Mouse (Mus musculus) ES-E14 (cell line): ENCODE measurements around the gene Kif1b. TPM values are rescaled to one million over a fixed set of nuclear protein-coding genes. Genes with fewer than 3 reads are reported as not detected.

Experiments
- DNase-seq: peaks from one replicate; pipeline ENCODE4 v3.0.0-alpha.2; 2013; ENCODE audit warnings: low read depth, low spot score
- H3K27ac ChIP-seq: 2 replicates; pipeline ENCODE4 v1.5.1; 2012; ENCODE audit warnings: low read depth, mild to moderate bottlenecking, low read length, moderate library complexity, mixed read lengths; ENCODE audit not compliant: poor library complexity, insufficient read depth, severe bottlenecking
- H3K36me3 ChIP-seq: 2 replicates; pipeline ENCODE4 v1.6.1; 2012; ENCODE audit warnings: mild to moderate bottlenecking, low read length, moderate library complexity, mixed read lengths; ENCODE audit not compliant: control insufficient read depth, poor library complexity, insufficient read depth, severe bottlenecking
- H3K4me1 ChIP-seq, 2 experiments: fragments of 150-350 bp in 1 of 2; sonication (generic) in 1 of 2; 2 replicates each; pipeline ENCODE4 v1.6.1; 2012; ENCODE audit warnings: low read length in 2 of 2, mild to moderate bottlenecking in 1 of 2, mixed read lengths in 1 of 2; ENCODE audit not compliant: control insufficient read depth in 2 of 2, insufficient read depth in 2 of 2, poor library complexity in 1 of 2
- H3K4me3 ChIP-seq, 2 experiments: fragments of 150-350 bp in 1 of 2; sonication (generic) in 1 of 2; 2 replicates each; pipeline ENCODE4 v1.5.1; 2012; ENCODE audit warnings: low read length in 2 of 2, low read depth in 1 of 2, mild to moderate bottlenecking in 1 of 2, mixed read lengths in 1 of 2; ENCODE audit not compliant: insufficient read depth in 1 of 2, poor library complexity in 1 of 2, severe bottlenecking in 1 of 2
- H3K9ac ChIP-seq: 2 replicates; pipeline ENCODE4 v1.6.1; 2012; ENCODE audit warnings: low read depth, mild to moderate bottlenecking, low read length, mixed read lengths; ENCODE audit not compliant: poor library complexity, insufficient read depth, severe bottlenecking
- H3K9me3 ChIP-seq: fragments of 150-350 bp; sonication (generic); 2 replicates; pipeline ENCODE4 v1.6.1; 2012; ENCODE audit warnings: low read depth, mild to moderate bottlenecking, low read length; ENCODE audit not compliant: control insufficient read depth, insufficient read depth
- CHD2 ChIP-seq: IDR thresholded peaks from 2 replicates; pipeline ENCODE4 v1.6.1; 2014; ENCODE audit warnings: mild to moderate bottlenecking, low read depth, low read length, inconsistent platforms
- HCFC1 ChIP-seq: IDR thresholded peaks from 2 replicates; pipeline ENCODE4 v1.6.1; 2012; ENCODE audit warnings: low read length, inconsistent platforms, borderline replicate concordance; ENCODE audit not compliant: insufficient read depth
- MAFK ChIP-seq: IDR thresholded peaks from 2 replicates; pipeline ENCODE4 v1.6.1; 2014; ENCODE audit warnings: mild to moderate bottlenecking, low read depth, low read length, inconsistent platforms; ENCODE audit not compliant: insufficient read depth
- ZC3H11A ChIP-seq: IDR thresholded peaks from 2 replicates; pipeline ENCODE4 v1.6.1; 2012; ENCODE audit warnings: low read depth, mild to moderate bottlenecking, inconsistent platforms, low read length, borderline replicate concordance
- ZNF384 ChIP-seq: IDR thresholded peaks from 2 replicates; pipeline ENCODE4 v1.6.1; 2012; ENCODE audit warnings: low read depth, low read length, inconsistent platforms
- in situ Hi-C, 2 experiments: fragments of 600-800 bp; cut with MboI; formaldehyde crosslinking; loops; one replicate each; pipeline ENCODE4 v1.15.1; 2025; ENCODE audit warnings: low sequenced_read_pairs in 2 of 2, inconsistent platforms in 1 of 2; ENCODE audit not compliant: unreplicated experiment in 2 of 2
- total RNA-seq: library from RNA; depleted of rRNA; stranded (reverse); fragments of 300-350 nt; gene quantifications from 2 replicates; pipeline ENCODE4 v1.2.3, GENCODE M21; 2012

Kif1b gene
- total RNA-seq, 1 experiment, result 27.1 TPM

DNA sequence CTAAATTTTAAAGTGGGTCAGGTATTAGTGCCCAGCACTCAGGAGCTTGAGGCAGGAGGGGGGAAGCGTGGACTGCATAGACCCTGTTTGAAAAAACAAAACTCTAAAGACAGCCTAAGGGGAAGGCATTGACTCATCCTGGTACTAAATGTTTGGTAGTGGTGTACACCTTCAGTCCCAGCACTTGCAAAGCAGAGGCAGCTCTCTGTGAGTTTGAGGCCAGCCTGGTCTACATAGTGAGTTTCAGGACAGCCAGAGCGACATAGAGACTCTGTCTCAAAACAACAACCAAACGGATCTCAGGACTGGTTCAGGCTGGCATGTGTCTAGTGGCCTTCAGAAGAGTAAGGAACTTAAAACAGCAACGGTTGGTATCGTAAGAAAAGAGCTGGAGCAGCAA lies 4.7 kb downstream of the Kif1b start:
- H3K4me1 ChIP-seq, result peaks cover 5 to 7% of the 10 kb centered on the region in 2 experiments; a peak in 2 of 4 replicates

DNA sequence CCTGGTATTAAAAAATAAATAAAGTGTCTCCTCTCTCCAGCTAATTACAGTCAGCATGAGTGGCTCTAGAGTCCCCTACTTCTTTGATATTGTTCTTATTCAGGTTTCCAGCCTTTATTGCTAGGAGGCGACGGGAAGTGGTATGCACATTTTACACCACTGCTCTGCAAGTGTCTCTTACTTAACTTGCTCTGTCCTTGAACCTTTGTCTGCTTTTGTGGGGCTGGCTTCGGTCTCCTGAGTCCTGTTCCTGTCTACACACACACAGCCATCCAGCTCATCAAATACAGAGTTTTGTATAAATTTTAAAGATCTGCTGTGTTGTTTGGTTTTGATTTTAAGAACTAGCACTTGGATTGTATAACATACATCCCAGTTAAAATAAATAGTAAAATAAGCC lies 5.4 kb downstream of the Kif1b start:
- H3K4me1 ChIP-seq, result peaks cover 5 to 7% of the 10 kb centered on the region in 2 experiments; a peak in 2 of 4 replicates
- no peak for DNase-seq

More for the DNA sequence above, 4.7 kb downstream of the Kif1b start:
- Histone ChIP-seq H3K9me3 (no peaks in the 10 kb centered on the region), H3K4me3 (no peak overlapping the region), H3K36me3 (no peaks in the 10 kb centered on the region), H3K9ac (no peak overlapping the region), H3K27ac (no peak overlapping the region; the same call in 1 of the 2 replicates)
- TF ChIP-seq ZC3H11A (no peak), HCFC1 (no peak), ZNF384 (no peak), CHD2 (no peak), MAFK (no peak)
- DNase-seq, result no peak
- in situ Hi-C loops, result no loop called here

DNA sequence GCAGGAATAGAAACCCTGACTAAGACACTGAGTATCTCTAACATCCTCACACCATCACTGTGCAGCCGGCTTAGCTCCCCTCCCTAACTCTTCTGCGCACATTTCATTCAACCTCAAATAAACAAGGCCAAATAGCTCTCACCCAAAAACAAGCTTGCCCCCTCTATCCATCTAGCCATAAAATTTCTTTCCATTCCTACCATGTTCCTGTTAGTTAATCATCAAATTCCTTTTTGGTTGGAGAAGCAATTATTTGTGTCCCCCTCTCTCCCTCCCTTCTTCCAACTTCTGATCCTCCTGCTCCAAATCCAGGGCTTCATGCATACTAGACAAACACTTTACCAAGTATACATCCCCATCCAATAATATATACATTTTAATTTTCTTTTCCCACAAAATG lies 11.0 kb downstream of the Kif1b start:
- DNase-seq, result no peak
- H3K27ac ChIP-seq, result no peak overlapping the region
- TF ChIP-seq CHD2 (no peak), ZNF384 (no peak), MAFK (no peak), HCFC1 (no peak), ZC3H11A (no peak)
- H3K36me3 ChIP-seq, result peaks cover 2% of the 10 kb centered on the region; the same call in 1 of the 2 replicates
- no peak overlapping the region for H3K9ac ChIP-seq
- no peaks in the 10 kb centered on the region for H3K9me3 ChIP-seq
- in situ Hi-C loops, result no loop called here
- no peak overlapping the region for H3K4me3 ChIP-seq
- H3K4me1 ChIP-seq, result peaks cover 0 to under 1% of the 10 kb centered on the region in 2 experiments; a peak in 1 of 4 replicates

More for the DNA sequence above, 5.4 kb downstream of the Kif1b start:
- TF ChIP-seq HCFC1 (no peak), ZNF384 (no peak), MAFK (no peak), CHD2 (no peak), ZC3H11A (no peak)
- no peak overlapping the region for H3K9ac ChIP-seq
- no peaks in the 10 kb centered on the region for H3K36me3 ChIP-seq
- no peak overlapping the region for H3K27ac ChIP-seq
- in situ Hi-C loops, result no loop called here
- H3K4me3 ChIP-seq, result no peak overlapping the region
- H3K9me3 ChIP-seq, result no peaks in the 10 kb centered on the region

DNA sequence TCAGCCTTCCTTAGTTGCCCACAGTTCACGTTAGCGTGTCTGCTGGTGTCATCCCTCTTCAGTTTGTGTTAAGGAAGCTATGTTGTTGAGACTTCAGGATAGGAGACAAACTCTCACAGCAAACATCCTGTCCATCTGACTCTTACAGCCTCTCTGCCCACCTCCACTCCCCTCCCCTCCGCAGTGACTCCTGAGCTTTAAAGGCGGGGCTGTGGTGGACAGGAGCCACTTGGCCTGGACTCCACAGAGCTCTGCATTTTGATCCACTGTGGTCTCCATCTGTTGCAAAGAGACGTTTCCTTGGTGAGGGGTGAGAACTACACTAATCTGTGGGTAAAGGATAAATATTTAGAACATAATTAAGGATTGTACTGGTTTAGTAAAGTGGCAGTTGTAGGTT lies 14.5 kb downstream of the Kif1b start:
- H3K27ac ChIP-seq, result no peak overlapping the region
- H3K4me1 ChIP-seq, result peaks cover 1 to 4% of the 10 kb centered on the region in 2 experiments; a peak in 1 of 4 replicates
- peaks cover 4% of the 10 kb centered on the region for H3K36me3 ChIP-seq
- TF ChIP-seq ZNF384, result no peak
- no peak for TF ChIP-seq CHD2
- no peak for TF ChIP-seq ZC3H11A
- no peak for TF ChIP-seq MAFK
- TF ChIP-seq HCFC1, result no peak
- DNase-seq, result no peak
- H3K9ac ChIP-seq, result no peak overlapping the region
- H3K4me3 ChIP-seq, result no peak overlapping the region
- in situ Hi-C loops, result no loop called here
- no peaks in the 10 kb centered on the region for H3K9me3 ChIP-seq

DNA sequence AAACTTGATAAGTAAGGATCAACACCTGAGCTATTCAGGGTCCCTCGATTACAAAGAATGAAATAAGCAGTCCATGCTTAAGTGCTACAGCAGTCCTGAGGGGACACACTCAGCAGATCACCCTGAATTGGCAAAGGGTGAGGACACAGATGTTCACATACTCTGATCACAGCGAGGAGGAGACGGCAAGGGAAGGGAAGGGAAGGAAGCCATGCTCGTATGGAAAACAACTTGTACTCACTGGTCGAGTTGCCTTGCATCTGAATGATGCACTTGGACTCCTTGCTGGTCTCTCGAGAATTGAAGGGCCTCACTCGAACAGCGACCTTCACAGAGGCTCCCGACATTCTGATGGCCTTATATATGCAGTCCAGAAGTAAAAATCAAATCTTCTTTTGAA lies 16.4 kb downstream of the Kif1b start:
- DNase-seq, result no peak
- Histone ChIP-seq H3K36me3 (peaks cover 4% of the 10 kb centered on the region), H3K9ac (no peak overlapping the region), H3K9me3 (no peaks in the 10 kb centered on the region), H3K4me3 (no peak overlapping the region), H3K27ac (no peak overlapping the region), H3K4me1 (peaks cover 1 to 4% of the 10 kb centered on the region in 2 experiments; a peak in 1 of 4 replicates)
- in situ Hi-C loops, result no loop called here
- no peak for TF ChIP-seq ZC3H11A
- TF ChIP-seq MAFK, result no peak
- no peak for TF ChIP-seq ZNF384
